Mouse (Mus musculus): Measurements from ENCODE around the gene Sp9. TPM values are rescaled to one million over a fixed set of nuclear protein-coding genes. Genes with fewer than 3 reads are reported as not detected.

The Sp9 gene
- polyA plus RNA-seq, 1 experiment from 2014 or later, result 1.9 TPM

DNA sequence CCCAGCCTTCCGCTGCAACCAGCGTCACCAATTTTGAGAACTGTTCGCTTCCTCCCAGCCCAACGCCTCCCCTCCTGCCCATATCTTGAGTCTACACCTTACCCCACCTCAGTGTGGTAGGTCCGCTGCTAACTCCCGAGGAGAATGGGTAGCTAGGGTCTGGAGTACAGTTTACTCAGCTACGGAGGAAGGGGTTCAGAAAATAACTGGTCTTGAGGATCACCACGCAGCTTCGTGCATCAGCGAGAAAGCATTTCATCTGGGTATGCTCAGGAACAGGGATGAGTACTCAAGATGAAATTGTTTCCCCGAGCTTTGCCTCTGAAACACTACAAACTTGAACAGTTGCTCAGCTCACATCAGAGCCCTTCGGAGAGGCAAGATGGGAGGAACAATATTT is 3.4 kb upstream of the Sp9 start:
- no peaks in the 10 kb centered on the region for H3K9me3 ChIP-seq
- peaks cover 86% of the 10 kb centered on the region for H3K27me3 ChIP-seq
- peaks cover 51% of the 10 kb centered on the region for H3K4me1 ChIP-seq
- no peak overlapping the region for H3K4me3 ChIP-seq
- no peaks in the 10 kb centered on the region for H3K36me3 ChIP-seq
- no peak overlapping the region for H3K4me2 ChIP-seq
- no peak overlapping the region for H3K27ac ChIP-seq
- 7% methylated on average over 12 of the region's 12 CpGs for WGBS
- no peak for ATAC-seq (ENCODE audit: insufficient number of reproducible peaks, low FRiP score, low TSS enrichment, low read depth)
- H3K9ac ChIP-seq, result no peak overlapping the region

DNA sequence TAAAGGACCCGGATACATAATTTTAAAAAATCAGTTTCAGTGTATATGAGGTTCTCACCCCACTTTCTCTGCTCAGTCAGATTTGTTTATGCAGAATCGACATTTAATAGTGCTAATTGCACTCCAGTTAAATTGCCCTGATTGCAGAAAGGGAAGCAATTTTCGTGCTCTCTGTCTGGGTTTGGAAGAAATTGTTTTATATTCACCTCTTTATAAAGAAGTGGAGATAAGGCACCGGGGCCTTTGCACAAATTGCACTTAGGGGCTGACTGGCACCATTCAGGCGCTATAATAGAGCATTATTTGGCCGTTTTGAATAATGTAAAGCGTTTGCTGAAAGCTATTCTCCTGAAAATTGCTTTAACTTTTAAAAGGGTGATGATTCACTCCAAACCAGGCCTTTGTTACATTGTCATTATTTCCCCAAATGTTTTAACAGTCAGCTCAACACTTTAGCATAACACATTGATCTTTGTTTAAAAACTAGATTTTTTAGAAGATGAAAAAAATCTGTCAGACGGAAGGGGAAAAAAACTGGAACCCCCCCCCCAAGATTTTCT is 2.8 kb upstream of the Sp9 start:
- Histone ChIP-seq H3K4me2 (no peak overlapping the region), H3K4me3 (no peak overlapping the region), H3K36me3 (no peaks in the 10 kb centered on the region), H3K27me3 (peaks cover 89% of the 10 kb centered on the region), H3K4me1 (peaks cover 51% of the 10 kb centered on the region), H3K27ac (no peak overlapping the region), H3K9ac (no peak overlapping the region), H3K9me3 (no peaks in the 10 kb centered on the region)
- no peak for ATAC-seq (ENCODE audit: insufficient number of reproducible peaks, low FRiP score, low TSS enrichment, low read depth)
- WGBS, result 15% methylated on average over 8 of the region's 8 CpGs

DNA sequence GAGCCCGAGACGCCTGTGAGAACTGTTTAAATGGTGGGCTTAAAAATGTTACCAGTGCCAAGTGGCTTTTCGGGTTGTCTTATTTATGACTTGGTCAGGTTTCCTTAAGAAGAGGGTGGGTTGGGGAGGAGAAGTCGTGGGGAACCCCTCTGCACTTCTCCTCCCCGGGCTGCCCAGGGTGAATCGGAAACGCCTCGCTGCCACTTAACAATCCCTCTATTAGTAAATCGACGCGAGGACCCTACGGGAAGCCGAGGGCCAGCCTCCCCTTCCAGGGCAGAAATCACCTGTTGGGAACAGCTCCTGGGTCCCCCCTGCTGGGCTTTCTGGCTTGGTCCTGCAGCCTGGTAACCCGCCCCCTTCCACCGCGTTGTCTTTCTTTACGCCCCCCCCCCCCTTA is 2.1 kb upstream of the Sp9 start:
- Histone ChIP-seq H3K9me3 (no peaks in the 10 kb centered on the region), H3K4me2 (no peak overlapping the region), H3K27ac (no peak overlapping the region), H3K27me3 (peaks cover 89% of the 10 kb centered on the region), H3K36me3 (no peaks in the 10 kb centered on the region), H3K4me1 (peaks cover 51% of the 10 kb centered on the region), H3K9ac (no peak overlapping the region), H3K4me3 (no peak overlapping the region; the same call in 1 of the 2 replicates)
- no peak for ATAC-seq (ENCODE audit: insufficient number of reproducible peaks, low FRiP score, low TSS enrichment, low read depth)
- 1% methylated on average over 16 of the region's 17 CpGs for WGBS

DNA sequence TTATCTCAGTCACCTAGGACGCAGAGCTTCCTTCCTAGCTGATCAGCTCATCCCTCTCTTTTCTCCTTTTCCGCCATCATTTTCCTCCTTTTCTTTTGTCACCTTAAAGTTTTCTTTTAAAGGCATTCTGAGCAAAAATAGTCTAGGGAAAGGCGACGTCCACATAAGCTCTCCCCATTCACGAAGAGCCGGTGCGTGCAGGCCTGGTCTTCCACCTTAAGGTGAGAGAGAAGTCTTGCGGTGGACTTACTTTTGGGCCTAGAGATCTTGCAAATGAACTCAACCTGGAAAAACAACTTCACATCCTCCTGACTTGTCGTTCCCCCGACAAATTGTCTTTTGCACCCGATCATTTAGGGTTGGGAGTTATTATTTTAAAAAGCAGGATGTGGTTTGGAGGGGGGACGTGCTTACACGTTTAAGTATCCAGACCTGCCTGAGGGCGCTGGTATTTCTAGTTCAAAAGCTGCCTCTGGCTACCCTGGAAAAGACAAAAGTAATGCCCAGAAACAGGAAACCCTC is 1.6 kb upstream of the Sp9 start:
- WGBS, result 13% methylated on average over 14 of the region's 14 CpGs
- peaks cover 87% of the 10 kb centered on the region for H3K27me3 ChIP-seq
- no peak overlapping the region for H3K4me2 ChIP-seq
- peaks cover 50% of the 10 kb centered on the region for H3K4me1 ChIP-seq
- no peak overlapping the region; the same call in 1 of the 2 replicates for H3K4me3 ChIP-seq
- no peaks in the 10 kb centered on the region for H3K9me3 ChIP-seq
- H3K36me3 ChIP-seq, result no peaks in the 10 kb centered on the region
- no peak overlapping the region for H3K27ac ChIP-seq
- no peak for ATAC-seq (ENCODE audit: insufficient number of reproducible peaks, low FRiP score, low TSS enrichment, low read depth)
- H3K9ac ChIP-seq, result no peak overlapping the region

DNA sequence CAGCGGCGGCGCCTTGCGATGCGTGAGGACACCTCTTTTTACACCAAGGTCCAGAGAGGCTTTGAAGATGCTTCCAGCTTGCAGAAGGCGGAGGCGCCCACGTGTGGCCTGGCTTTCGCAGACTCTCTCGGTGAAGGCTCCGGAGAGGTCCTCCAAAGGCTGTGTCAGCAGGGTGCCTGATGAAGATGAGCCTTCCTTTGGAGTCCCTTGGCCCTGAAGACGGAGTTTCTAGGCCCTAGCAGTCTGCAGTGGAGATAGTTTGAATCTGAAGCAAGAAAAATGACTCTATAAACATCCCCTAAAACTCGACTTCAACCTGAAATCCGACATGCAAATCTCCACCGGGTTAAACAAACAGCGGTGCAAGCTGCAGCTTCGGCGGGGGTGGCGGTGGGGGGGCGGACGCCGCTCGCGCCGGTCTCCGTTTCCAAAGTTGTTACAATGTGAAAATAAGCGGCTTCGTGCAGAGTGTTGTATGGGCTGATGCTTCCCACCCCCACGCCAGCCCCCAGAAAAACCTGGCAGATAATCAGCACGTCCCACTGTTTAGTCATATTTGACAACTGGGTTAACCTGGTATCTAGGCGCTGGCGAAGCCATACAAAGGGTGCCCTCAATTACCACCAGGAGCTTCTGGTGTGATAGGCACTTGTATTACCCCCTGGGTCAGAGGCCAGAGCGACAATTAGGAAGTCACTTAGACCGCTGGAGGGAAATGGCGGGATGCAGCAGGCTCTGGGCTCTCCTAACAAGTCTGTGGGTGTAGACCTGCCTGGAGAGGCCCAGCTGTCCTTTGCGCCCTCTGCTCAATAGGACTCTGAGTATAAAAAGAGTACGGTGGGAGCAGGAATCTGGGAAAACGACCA is 899 bp upstream of the Sp9 start:
- Histone ChIP-seq H3K4me2 (peak overlapping the region; percentile 17), H3K4me3 (peak overlapping the region; percentile 3; the same call in 1 of the 2 replicates), H3K9me3 (no peaks in the 10 kb centered on the region), H3K27me3 (peaks cover 83% of the 10 kb centered on the region), H3K36me3 (no peaks in the 10 kb centered on the region), H3K9ac (no peak overlapping the region), H3K27ac (no peak overlapping the region), H3K4me1 (peaks cover 50% of the 10 kb centered on the region)
- ATAC-seq (ENCODE audit: insufficient number of reproducible peaks, low FRiP score, low TSS enrichment, low read depth), result no peak
- WGBS, result 7% methylated on average over 38 of the region's 38 CpGs

DNA sequence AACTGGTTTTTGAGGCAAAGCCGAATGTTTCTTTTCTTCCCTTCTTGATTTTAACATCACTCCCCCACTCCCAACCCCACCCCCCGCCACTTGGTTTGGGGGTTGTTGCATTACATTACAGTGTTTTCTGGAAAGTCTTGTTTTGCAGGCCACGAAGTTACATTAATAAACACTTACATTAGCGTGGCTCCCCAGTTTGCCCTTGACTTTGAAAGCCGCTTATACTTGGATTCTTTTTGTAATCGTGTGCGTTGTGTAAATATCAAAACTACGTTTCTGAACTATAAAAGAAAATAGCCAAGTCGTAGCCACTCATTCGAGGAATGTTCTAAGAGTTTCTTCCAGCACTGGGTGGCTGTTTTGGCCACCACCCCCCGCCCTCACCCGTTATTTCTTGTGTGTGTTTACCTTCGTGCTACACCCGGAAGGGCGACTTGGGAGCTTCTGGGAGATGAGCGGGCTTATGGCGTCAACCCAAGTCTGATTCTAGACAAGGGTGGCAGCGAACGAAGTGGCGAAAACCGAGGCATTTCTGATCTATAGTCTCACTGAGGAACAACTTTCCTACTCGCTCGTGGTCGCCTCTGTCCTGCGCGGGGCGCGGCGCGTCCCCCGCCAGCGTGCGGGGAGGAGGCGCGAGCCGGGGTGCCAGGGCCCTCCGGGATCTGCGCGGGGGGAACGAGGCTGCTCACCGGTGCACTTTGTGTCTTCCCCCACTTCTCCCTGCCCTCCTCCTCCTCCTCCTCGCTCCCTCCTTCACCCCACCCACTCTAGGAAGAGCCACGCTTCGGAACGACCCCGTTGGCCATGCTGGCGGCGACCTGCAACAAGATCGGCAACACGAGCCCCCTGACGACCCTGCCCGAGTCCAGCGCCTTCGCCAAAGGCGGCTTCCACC is 875 bp downstream of the Sp9 start:
- Histone ChIP-seq H3K36me3 (no peaks in the 10 kb centered on the region), H3K9me3 (no peaks in the 10 kb centered on the region), H3K27me3 (peaks cover 85% of the 10 kb centered on the region), H3K27ac (0 out of 2 replicates have a peak overlapping the region, but pooled peaks have one; percentile 27), H3K4me2 (peak overlapping the region; percentile 81), H3K4me3 (peak overlapping the region; percentile 47), H3K9ac (peak overlapping the region; percentile 21), H3K4me1 (peaks cover 58% of the 10 kb centered on the region)
- under 1% methylated on average over 55 of the region's 55 CpGs for WGBS
- no peak for ATAC-seq (ENCODE audit: insufficient number of reproducible peaks, low FRiP score, low TSS enrichment, low read depth)

DNA sequence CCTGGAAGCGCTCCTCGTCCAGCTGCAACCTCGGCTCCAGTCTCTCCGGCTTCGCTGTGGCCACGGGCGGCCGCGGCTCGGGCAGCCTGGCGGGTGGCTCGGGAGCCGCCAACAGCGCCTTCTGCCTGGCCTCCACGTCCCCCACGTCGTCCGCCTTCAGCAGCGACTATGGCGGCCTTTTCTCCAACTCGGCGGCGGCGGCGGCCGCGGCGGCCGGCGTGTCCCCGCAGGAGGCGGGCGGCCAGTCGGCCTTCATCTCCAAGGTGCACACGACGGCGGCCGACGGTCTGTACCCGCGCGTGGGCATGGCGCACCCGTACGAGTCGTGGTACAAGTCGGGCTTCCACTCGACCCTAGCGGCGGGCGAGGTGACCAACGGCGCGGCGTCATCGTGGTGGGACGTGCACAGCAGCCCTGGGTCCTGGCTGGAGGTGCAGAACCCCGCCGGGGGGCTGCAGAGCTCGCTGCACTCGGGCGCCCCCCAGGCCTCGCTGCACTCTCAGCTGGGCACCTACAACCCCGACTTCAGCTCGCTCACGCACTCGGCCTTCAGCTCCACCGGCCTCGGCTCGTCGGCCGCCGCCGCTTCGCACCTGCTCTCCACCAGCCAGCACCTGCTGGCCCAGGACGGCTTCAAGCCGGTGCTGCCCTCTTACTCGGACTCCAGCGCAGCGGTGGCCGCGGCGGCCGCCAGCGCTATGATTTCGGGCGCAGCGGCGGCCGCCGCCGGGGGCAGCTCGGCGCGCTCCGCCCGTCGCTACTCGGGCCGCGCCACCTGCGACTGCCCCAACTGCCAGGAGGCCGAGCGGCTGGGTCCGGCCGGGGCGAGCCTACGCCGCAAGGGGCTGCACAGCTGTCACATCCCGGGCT is 1.8 kb downstream of the Sp9 start:
- Histone ChIP-seq H3K9ac (peak overlapping the region; percentile 21), H3K4me1 (peaks cover 58% of the 10 kb centered on the region), H3K9me3 (no peaks in the 10 kb centered on the region), H3K36me3 (no peaks in the 10 kb centered on the region), H3K27ac (0 out of 2 replicates have a peak overlapping the region, but pooled peaks have one; percentile 27), H3K27me3 (peaks cover 83% of the 10 kb centered on the region), H3K4me3 (peak overlapping the region; percentile 47), H3K4me2 (peak overlapping the region; percentile 81)
- under 1% methylated on average over 103 of the region's 110 CpGs for WGBS
- no peak for ATAC-seq (ENCODE audit: insufficient number of reproducible peaks, low FRiP score, low TSS enrichment, low read depth)

DNA sequence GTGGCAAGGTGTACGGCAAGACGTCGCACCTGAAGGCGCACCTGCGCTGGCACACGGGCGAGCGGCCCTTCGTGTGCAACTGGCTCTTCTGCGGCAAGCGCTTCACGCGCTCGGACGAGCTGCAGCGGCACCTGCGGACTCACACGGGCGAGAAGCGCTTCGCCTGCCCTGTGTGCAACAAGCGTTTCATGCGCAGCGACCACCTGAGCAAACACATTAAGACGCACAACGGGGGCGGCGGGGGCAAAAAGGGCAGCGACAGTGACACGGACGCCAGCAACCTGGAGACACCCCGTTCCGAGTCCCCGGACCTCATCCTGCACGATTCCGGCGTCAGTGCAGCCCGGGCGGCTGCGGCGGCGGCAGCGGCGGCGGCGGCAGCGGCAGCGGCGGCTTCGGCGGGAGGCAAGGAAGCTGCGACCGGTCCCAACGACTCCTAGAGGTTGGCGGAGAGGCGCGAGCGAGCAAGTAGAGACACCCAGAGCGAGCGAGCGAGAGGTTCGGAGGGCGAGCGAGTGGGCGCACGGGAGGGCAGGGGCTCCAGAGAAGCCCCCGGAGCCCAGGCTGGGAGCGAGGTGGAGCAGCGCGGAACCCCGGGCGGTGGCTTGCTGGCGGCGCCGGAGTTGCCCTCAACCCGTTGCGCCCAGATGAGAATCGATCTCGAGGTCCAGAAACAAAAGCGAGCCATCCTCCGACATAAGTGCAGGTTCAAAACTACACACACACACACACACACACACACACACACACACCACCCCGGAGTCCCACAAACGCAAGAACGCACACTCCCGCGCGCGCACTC is 2.6 kb downstream of the Sp9 start:
- peak overlapping the region; percentile 81 for H3K4me2 ChIP-seq
- peak overlapping the region; percentile 47 for H3K4me3 ChIP-seq
- H3K27ac ChIP-seq, result no peak overlapping the region
- under 1% methylated on average over 88 of the region's 88 CpGs for WGBS
- peaks cover 66% of the 10 kb centered on the region for H3K4me1 ChIP-seq
- no peaks in the 10 kb centered on the region for H3K9me3 ChIP-seq
- ATAC-seq (ENCODE audit: insufficient number of reproducible peaks, low FRiP score, low TSS enrichment, low read depth), result no peak
- peak overlapping the region; percentile 28; the same call in 1 of the 2 replicates for H3K9ac ChIP-seq
- H3K36me3 ChIP-seq, result no peaks in the 10 kb centered on the region
- peaks cover 84% of the 10 kb centered on the region for H3K27me3 ChIP-seq

DNA sequence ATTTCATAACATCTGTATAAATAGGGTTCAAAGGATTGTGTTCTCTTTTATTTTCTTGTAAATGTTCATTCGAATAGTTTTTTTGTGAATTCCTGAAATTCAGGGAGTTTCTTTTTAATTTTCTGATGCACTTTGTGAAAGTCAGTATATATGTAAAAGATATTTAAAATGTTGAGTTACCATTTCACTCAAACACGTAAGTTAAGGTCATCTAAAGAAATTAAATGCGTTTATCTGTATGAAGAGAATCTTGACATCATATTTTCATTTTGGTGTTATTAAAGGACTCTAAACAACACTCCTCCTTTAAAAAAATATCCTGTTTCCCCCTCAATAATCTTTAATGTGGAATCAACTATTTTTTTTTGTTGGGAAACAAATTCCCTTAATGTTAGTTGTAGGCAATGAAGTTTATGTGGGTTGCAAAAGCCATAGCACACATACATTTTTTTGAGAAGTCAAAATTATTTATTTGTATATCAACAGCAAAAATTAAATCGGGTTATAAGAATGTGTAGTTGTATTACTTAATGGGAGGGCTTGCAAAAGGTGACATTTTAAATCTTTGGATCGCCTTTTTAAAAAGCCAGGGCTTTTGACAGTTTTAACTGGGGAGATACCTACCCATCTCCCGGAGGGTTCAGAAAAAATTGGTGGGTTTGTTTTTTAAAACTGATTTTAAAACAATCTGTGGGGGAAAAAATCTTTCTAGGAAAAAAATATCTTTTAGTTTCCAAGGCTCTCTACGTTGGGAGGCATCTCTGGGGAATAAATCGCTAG is 3.7 kb downstream of the Sp9 start:
- peaks cover 83% of the 10 kb centered on the region for H3K27me3 ChIP-seq
- no peaks in the 10 kb centered on the region for H3K9me3 ChIP-seq
- H3K4me1 ChIP-seq, result peaks cover 69% of the 10 kb centered on the region
- no peak for ATAC-seq (ENCODE audit: insufficient number of reproducible peaks, low FRiP score, low TSS enrichment, low read depth)
- H3K4me2 ChIP-seq, result no peak overlapping the region
- H3K27ac ChIP-seq, result no peak overlapping the region
- 21% methylated on average over 8 of the region's 8 CpGs for WGBS
- H3K4me3 ChIP-seq, result no peak overlapping the region
- H3K36me3 ChIP-seq, result no peaks in the 10 kb centered on the region
- H3K9ac ChIP-seq, result no peak overlapping the region

DNA sequence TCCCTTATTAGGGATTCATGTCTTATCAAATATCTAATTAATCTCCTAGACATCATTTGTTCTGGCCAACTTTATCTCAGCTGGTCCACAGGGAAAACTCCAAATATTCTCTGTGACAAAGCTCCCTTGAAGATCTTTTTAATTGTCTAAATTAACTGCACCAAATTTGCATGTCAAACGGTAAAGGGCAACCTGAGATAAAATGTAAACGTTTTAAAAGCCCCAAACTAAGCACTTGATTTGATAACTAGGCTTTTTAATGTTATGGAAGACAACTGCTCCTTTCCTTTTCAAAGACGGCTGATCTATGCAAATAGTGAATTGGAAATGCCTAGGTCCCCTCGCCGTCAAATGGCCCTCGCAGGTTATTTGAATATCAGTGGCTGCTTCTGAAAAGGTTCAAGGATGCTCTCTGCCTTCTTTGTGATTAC is 4.4 kb downstream of the Sp9 start:
- H3K4me3 ChIP-seq, result 0 out of 2 replicates have a peak overlapping the region, but pooled peaks have one; percentile 2
- no peak overlapping the region for H3K9ac ChIP-seq
- H3K4me2 ChIP-seq, result no peak overlapping the region
- peaks cover 83% of the 10 kb centered on the region for H3K27me3 ChIP-seq
- H3K27ac ChIP-seq, result no peak overlapping the region
- H3K4me1 ChIP-seq, result peaks cover 69% of the 10 kb centered on the region
- ATAC-seq (ENCODE audit: insufficient number of reproducible peaks, low FRiP score, low TSS enrichment, low read depth), result no peak
- WGBS, result 8% methylated on average over 6 of the region's 6 CpGs
- H3K9me3 ChIP-seq, result no peaks in the 10 kb centered on the region
- no peaks in the 10 kb centered on the region for H3K36me3 ChIP-seq
